Mouse (Mus musculus): ENCODE data around the gene Vps35l.

GRCm38 (mm10) chr7:118801791-118802190 lies 61.8 kb downstream of the Vps35l start:
- TF ChIP-seq POLR2A (IDR thresholded peaks at IDR 0.05; ENCODE audit: borderline replicate concordance, low read depth, low read length) (no peak), CTCF (IDR thresholded peaks at IDR 0.05; ENCODE audit: low read depth, low read length) (no peak)
